Mouse (Mus musculus): ENCODE data around the gene Lgr6.
A peak's percentile ranks its signal among the peaks of the same experiment; 100 is the strongest.

Lgr6 gene

DNA sequence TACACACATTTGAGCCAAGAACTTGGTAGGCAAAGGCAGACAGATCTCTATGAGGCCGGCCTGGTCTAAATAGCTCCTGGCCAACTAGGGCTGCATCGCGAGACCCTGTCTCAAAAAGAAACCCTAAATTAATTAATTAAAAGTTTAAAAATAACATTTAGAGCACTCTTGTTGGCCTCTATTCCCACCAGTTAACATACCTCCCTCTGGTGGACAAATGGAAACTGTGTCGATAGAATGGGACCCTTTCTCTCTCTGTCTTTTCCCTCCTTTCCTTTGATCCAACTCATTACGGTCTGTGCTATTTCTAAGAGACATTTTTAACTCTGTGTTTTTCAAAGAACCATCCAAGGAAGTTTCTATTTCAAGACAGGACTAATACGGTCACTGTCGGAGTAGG is 144.4 kb downstream of the Lgr6 start:
- no peak for DNase-seq (ENCODE audit: low read depth, low spot score)

DNA sequence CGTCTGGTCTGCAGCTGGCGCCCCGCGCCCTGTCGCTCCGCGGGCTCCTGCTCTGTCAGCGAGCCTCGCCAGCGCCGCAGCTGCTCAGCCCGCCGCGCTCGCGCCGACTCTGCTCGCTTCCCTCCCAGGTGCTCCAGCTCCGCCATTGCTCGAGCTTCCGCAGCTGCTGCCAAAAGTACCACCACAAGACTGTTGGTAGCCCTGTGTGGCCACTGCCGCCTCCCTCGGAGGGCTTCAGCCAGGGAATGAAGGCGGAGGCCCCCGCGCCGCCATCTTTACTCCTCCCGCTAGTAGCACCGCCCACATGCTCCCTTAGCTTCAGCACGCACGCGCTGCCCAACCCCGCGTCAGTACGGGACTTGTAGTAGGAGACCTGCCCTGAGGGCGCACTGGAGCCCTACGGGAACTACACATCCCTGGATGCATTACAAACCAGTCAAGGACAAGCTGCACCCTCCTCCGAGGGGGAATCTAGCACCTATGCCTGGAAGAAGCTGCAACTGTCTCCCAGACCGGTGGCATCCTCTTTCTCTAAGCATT is 149.4 kb downstream of the Lgr6 start, which contains the start of gene Ppp1r12b:
Gene Ppp1r12b, minus strand, starts transcription at position 306 of the 540 bp plus-strand sequence.
- peak; percentile 94 for DNase-seq (ENCODE audit: low read depth, low spot score)

DNA sequence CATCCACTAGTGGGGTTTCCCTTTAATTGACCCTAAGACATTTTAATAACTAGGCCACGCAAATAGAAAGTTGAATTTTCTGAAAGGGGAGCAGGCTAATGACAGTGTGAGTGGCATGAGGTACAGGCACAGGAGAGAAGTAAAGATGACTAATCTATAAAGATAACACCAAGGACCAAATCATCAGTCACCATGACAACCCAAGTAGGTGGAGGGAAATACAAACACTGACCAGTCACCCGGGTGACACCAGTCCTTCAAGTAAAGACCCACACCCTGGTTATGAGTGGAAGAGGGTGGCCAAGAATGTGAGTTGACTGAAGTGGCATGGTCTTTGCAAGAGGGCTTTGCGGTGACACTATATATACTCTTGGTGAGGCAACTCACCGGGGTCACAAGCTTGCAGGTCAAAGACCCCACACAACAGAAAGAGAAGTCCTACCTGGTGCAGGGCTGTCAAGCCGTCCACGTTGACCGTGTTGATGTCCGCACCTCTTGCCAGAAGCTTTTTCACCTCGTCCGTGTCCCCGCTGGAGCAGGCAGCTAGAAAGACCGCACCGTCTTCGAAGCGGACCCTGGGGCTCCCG is 149.9 kb downstream of the Lgr6 start:
- DNase-seq (ENCODE audit: low read depth, low spot score) = no peak

GRCm38 (mm10) chr1:134949946-134950345 is 155.1 kb downstream of the Lgr6 start:
- DNase-seq (ENCODE audit: low read depth, low spot score) = no peak

GRCm38 (mm10) chr1:134947590-134947989 is 157.5 kb downstream of the Lgr6 start:
- no peak for DNase-seq (ENCODE audit: low read depth, low spot score)

- DNase-seq (ENCODE audit: low read depth, low spot score) = no peak
Measured at GRCm38 (mm10) chr1:134942898-134943297, 162.2 kb downstream of the Lgr6 start.

- DNase-seq (ENCODE audit: low read depth, low spot score) = no peak
Measured at GRCm38 (mm10) chr1:134940863-134941262, 164.2 kb downstream of the Lgr6 start.

- no peak for DNase-seq (ENCODE audit: low read depth, low spot score)
Measured at GRCm38 (mm10) chr1:134938233-134938632, 166.8 kb downstream of the Lgr6 start.

- no peak for DNase-seq (ENCODE audit: low read depth, low spot score)
Measured at GRCm38 (mm10) chr1:134936335-134936734, 168.7 kb downstream of the Lgr6 start.

All from retina, postnatal 7 days (tissue).